Mouse (Mus musculus) granulocyte monocyte progenitor cell, adult 5-6 weeks (primary cell): ENCODE results near the gene Dll1. TPM values are rescaled to one million over a fixed set of nuclear protein-coding genes. Genes with fewer than 3 reads are reported as not detected.

ENCODE experiments used
- ATAC-seq: replicated peaks from 2 replicates; pipeline ENCODE4 v1.8.0; 2016; ENCODE audit warnings: mild to moderate bottlenecking, moderate TSS enrichment, inconsistent platforms; ENCODE audit not compliant: poor library complexity, severe bottlenecking
- total RNA-seq, 2 experiments: library from RNA; stranded (forward) in 1 of 2; stranded (reverse) in 1 of 2; fragments of 200-712, 200-1000 nt in 1 of 2; fragments of >200 nt in 1 of 2; fragmentation: Nextera tagmentation in 1 of 2; gene quantifications; 2 replicates each; pipeline ENCODE4 v1.2.3; 2014 to 2017

Gene Dll1
- total RNA-seq, 2 experiments from 2014 or later, result 0.26 TPM; not detected in 1

DNA sequence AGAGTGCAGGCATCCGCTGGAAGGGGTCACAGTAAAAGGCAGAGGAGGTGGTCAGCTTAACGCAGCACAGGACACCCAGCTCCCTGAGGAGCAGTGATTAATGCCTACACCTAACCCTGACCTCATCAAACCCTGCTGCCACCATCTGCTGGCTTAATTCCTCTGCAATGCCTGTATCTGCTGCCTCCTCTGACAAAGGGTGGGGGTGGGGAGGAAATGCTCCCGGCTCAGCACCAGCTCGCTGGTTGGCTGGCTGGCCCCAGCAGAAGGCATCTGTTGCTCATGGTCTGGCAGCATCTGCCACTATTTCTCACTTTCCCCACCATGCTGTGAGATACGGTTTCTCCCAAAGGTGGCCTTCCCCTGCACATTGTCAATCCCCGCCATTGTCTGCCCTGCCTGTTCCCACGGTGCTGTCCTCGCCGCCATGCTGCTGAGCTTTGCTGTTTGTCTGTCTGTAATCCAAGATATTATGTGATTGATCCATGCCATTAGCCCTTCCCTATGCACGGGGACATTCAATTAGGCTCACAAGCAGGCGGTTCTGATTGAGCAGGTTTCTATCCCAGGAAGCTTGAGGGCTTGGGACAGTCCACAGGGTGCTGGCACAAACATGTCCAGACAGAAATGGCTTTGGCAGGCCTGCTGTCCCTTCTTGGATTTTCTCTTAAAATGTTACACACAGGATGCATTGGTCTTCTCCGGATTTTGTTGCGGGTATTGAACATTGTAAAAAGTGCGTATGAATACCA, 33.4 kb downstream of the Dll1 start:
- ATAC-seq, result no peak

- ATAC-seq, result no peak
Observed at GRCm38 (mm10) chr17:15337906-15338305, 38.8 kb downstream of the Dll1 start.

- ATAC-seq, result no peak
Observed at GRCm38 (mm10) chr17:15329740-15330318, 46.8 kb downstream of the Dll1 start.

DNA sequence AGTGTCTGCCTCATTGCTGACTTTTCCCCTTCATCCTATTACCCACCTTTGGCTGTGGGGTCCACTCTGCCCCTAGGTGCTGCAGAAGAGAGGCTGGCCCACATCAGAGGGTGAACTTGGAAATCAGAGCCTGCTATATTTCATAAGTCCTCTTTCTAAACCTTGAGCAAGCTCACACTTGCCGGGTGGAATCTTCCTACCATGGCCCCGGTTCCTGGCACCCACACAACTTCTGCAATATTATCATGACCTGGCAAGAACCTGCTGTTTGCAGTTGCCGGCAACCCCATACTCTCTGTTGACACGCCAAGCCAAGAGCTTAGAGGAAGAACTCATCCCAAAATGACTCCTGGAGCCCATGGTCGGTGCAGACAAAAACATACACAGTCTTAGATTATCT, 49.6 kb downstream of the Dll1 start:
- peak; percentile 62 for ATAC-seq

DNA sequence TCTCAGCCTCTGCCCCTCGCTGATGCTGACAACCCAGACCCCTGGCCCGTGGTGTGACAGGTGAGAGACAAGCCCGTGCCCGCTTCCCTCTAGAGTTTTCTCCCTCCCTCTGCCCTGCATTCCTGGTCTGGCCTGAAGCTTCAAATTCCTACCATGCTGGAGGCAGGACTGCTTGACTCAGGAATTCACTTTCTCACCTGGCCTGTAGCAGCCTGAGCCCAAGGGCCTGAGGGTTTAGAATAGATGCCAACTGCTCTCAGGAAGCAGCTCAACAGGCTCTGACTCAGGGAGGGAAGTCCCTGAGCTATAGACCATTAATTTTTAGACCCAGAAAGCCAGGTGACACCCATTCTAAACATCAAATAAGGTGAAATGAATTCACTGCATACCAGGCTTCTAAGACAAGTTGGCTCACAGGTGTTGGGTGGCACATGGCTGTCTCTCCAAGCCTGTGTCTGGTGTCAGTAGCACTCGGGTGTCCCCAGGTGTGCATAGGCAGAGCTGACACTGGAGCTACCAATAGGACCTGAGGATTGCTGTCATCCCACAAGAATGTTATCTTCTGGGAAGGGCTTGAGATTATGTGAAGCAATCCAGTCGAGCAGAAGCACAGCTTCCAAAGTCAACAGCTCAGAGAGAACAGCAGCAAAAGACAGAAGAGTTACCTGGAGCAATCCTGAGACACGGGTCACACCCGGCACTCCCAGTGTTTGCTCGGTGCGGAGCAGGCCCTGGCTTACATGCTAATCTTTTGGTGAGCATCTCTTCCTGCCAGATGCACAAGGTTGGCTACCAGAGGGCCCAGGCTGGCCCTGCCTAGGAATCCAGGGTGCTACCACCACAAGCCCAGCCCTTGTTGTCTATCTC, 50.5 kb downstream of the Dll1 start:
- ATAC-seq, result no peak

GRCm38 (mm10) chr17:15323191-15323834, 53.4 kb downstream of the Dll1 start:
- no peak for ATAC-seq

Other genes with a start within 250 kb of the Dll1 start
- 11.0 and 16.5 TPM in 2 replicates for gene Fam120b, start 19.3 kb upstream of the Dll1 start, total RNA-seq (2014; fragmentation: Nextera tagmentation)
- 11.1 and 12.4 TPM in 2 replicates for gene Fam120b, start 19.3 kb upstream of the Dll1 start, total RNA-seq (2017)
- 154 and 160 TPM in 2 replicates for gene Psmb1, start 122.9 kb upstream of the Dll1 start, total RNA-seq (2014; fragmentation: Nextera tagmentation)
- gene Psmb1, start 122.9 kb upstream of the Dll1 start, total RNA-seq (2017), result 200 and 213 TPM in 2 replicates
- 46.1 and 57.1 TPM in 2 replicates for gene Tbp, start 123.0 kb upstream of the Dll1 start, total RNA-seq (2014; fragmentation: Nextera tagmentation)
- gene Tbp, start 123.0 kb upstream of the Dll1 start, total RNA-seq (2017), result 70.6 and 70.8 TPM in 2 replicates
- 51.3 and 62.2 TPM in 2 replicates for gene Pdcd2, start 150.4 kb upstream of the Dll1 start, total RNA-seq (2014; fragmentation: Nextera tagmentation)
- 82.6 and 88.5 TPM in 2 replicates for gene Pdcd2, start 150.4 kb upstream of the Dll1 start, total RNA-seq (2017)
- 2.4 and 4.7 TPM in 2 replicates for gene Prdm9, start 187.5 kb upstream of the Dll1 start, total RNA-seq (2014; fragmentation: Nextera tagmentation)
- 1.7 and 2.5 TPM in 2 replicates for gene Prdm9, start 187.5 kb upstream of the Dll1 start, total RNA-seq (2017)